Mouse (Mus musculus): ENCODE measurements around the gene Ier5l.

GRCm38 (mm10) chr2:30458349-30458748 is 15.7 kb downstream of the Ier5l start:
- TF ChIP-seq POLR2A (IDR thresholded peaks at IDR 0.05; ENCODE audit: low read depth, low read length), result no peak
- no peak for TF ChIP-seq CTCF (conservative IDR thresholded peaks at IDR 0.05; ENCODE audit: insufficient read depth, insufficient read length, low read depth, low read length)
